ENCODE assay signal across 7 mouse cellular contexts in genomic region chr11:73175612-73176011, GRCm38 (mm10). TPM values are rescaled to one million over a fixed set of nuclear protein-coding genes. Genes with fewer than 3 reads are reported as not detected.
A peak's percentile ranks its signal among the peaks of the same experiment; 100 is the strongest.
DNase-seq lines count a peak whose midpoint lies in the region; ATAC-seq and TF ChIP-seq lines count a peak whose summit lies in the region.

No protein-coding gene starts in this region.

- no peak for TF ChIP-seq CTCF in MEL (IDR thresholded peaks at IDR 0.05 in 2 of 3, conservative IDR thresholded peaks at IDR 0.05 in 1 of 3; ENCODE audit: control insufficient read depth in 1 of 3, insufficient read depth in 1 of 3, low read depth in 2 of 3, low read length in 3 of 3, poor library complexity in 1 of 3, severe bottlenecking in 1 of 3)
- no peak for TF ChIP-seq CTCF in midbrain, postnatal 0 days (IDR thresholded peaks at IDR 0.05)

- peaks cover 4 to 12% of the 10 kb centered on the region in 2 experiments for H3K4me1 ChIP-seq in MEL (ENCODE audit: control insufficient read depth in 1 of 2, insufficient read depth in 2 of 2, low read length in 2 of 2)
- peaks cover 2% of the 10 kb centered on the region for H3K4me1 ChIP-seq in hindbrain, embryonic 11.5 days (replicated peaks; ENCODE audit: control insufficient read depth, insufficient read depth, low read length)
- H3K4me1 ChIP-seq in limb, embryonic 14.5 days (ENCODE audit: control insufficient read depth, insufficient read depth, low read length), result peaks cover 24% of the 10 kb centered on the region
- no peaks in the 10 kb centered on the region for H3K4me1 ChIP-seq in midbrain, postnatal 0 days (ENCODE audit: insufficient read depth, low read length)

- no peaks in the 10 kb centered on the region for H3K9me3 ChIP-seq in MEL (replicated peaks; ENCODE audit: insufficient read depth, low read length)
- H3K9me3 ChIP-seq in hindbrain, embryonic 11.5 days (ENCODE audit: control insufficient read depth, low read length), result no peaks in the 10 kb centered on the region
- H3K9me3 ChIP-seq in limb, embryonic 14.5 days (ENCODE audit: control insufficient read depth, low read length), result no peaks in the 10 kb centered on the region
- H3K9me3 ChIP-seq in midbrain, postnatal 0 days (ENCODE audit: low read length), result no peaks in the 10 kb centered on the region

- no peak for ATAC-seq in hindbrain, embryonic 11.5 days (ENCODE audit: low FRiP score)
- ATAC-seq in limb, embryonic 14.5 days (ENCODE audit: low FRiP score, low read depth), result no peak
- ATAC-seq in midbrain, postnatal 0 days (ENCODE audit: low FRiP score), result no peak

- peak overlapping the region; percentile 88 for H3K9ac ChIP-seq in MEL (ENCODE audit: control insufficient read depth, low read depth, low read length, poor library complexity, severe bottlenecking)
- H3K9ac ChIP-seq in hindbrain, embryonic 11.5 days (ENCODE audit: low read depth, low read length), result peak overlapping the region; percentile 40
- H3K9ac ChIP-seq in limb, embryonic 14.5 days (ENCODE audit: low read depth, low read length, severe bottlenecking), result peak overlapping the region; percentile 84
- H3K9ac ChIP-seq in midbrain, postnatal 0 days (replicated peaks; ENCODE audit: low read length, poor library complexity, severe bottlenecking), result peak overlapping the region; percentile 86; the same call in 1 of the 2 replicates

- DNase-seq in 416B (ENCODE audit: low read depth), result peak; percentile 78
- peak; percentile 36 for DNase-seq in MEL (ENCODE audit: low read depth, low spot score)
- DNase-seq in hindbrain, embryonic 11.5 days (ENCODE audit: low spot score), result no peak
- no peak for DNase-seq in limb, embryonic 14.5 days (ENCODE audit: low spot score)
- no peak for DNase-seq in midbrain, postnatal 0 days (ENCODE audit: low spot score)
- no peak for DNase-seq in thymus, postnatal 4 days
- no peak for DNase-seq in retina, embryonic 14.5 days (ENCODE audit: low spot score)

- H3K79me2 ChIP-seq in MEL (ENCODE audit: control insufficient read depth, insufficient read depth, low read length, poor library complexity), result peaks cover 38% of the 10 kb centered on the region

- peak overlapping the region; percentile 46 for H3K4me2 ChIP-seq in hindbrain, embryonic 11.5 days (replicated peaks; ENCODE audit: low read depth, low read length)
- H3K4me2 ChIP-seq in limb, embryonic 14.5 days (replicated peaks; ENCODE audit: low read depth, low read length, severe bottlenecking), result peak overlapping the region; percentile 74
- H3K4me2 ChIP-seq in midbrain, postnatal 0 days (ENCODE audit: low read depth, low read length, poor library complexity, severe bottlenecking), result peak overlapping the region; percentile 74

- H3K27ac ChIP-seq in MEL (ENCODE audit: control insufficient read depth, low read depth, low read length), result no peak overlapping the region
- no peak overlapping the region for H3K27ac ChIP-seq in hindbrain, embryonic 11.5 days (ENCODE audit: low read depth, low read length)
- no peak overlapping the region for H3K27ac ChIP-seq in limb, embryonic 14.5 days (replicated peaks; ENCODE audit: low read depth, low read length)
- H3K27ac ChIP-seq in midbrain, postnatal 0 days (ENCODE audit: low read depth, low read length), result no peak overlapping the region

- H3K4me3 ChIP-seq in MEL (ENCODE audit: control insufficient read depth in 1 of 2, insufficient read depth in 1 of 2, low read depth in 2 of 2, low read length in 2 of 2), result peak overlapping the region; percentile 85 to 91
- peak overlapping the region; percentile 78 for H3K4me3 ChIP-seq in hindbrain, embryonic 11.5 days (ENCODE audit: low read depth, low read length)
- H3K4me3 ChIP-seq in limb, embryonic 14.5 days (replicated peaks; ENCODE audit: low read length), result peak overlapping the region; percentile 98
- H3K4me3 ChIP-seq in midbrain, postnatal 0 days (ENCODE audit: low read depth, low read length), result peak overlapping the region; percentile 93

- TF ChIP-seq EP300 in MEL (IDR thresholded peaks at IDR 0.05; ENCODE audit: low read depth in 1 of 2, low read length in 2 of 2), result no peak

- WGBS in hindbrain, embryonic 11.5 days, result 40% methylated on average over 8 of the region's 8 CpGs
- 37% methylated on average over 8 of the region's 8 CpGs for WGBS in limb, embryonic 14.5 days
- WGBS in midbrain, postnatal 0 days, result 50% methylated on average over 8 of the region's 8 CpGs

- H3K27me3 ChIP-seq in MEL (ENCODE audit: control insufficient read depth in 1 of 2, insufficient read depth in 2 of 2, low read length in 2 of 2), result no peaks in the 10 kb centered on the region
- H3K27me3 ChIP-seq in hindbrain, embryonic 11.5 days (ENCODE audit: control insufficient read depth, insufficient read depth, low read length), result no peaks in the 10 kb centered on the region
- no peaks in the 10 kb centered on the region for H3K27me3 ChIP-seq in limb, embryonic 14.5 days (ENCODE audit: control insufficient read depth, insufficient read depth, low read length)
- no peaks in the 10 kb centered on the region for H3K27me3 ChIP-seq in midbrain, postnatal 0 days (ENCODE audit: insufficient read depth, low read length)

- H3K36me3 ChIP-seq in MEL (ENCODE audit: control insufficient read depth in 1 of 2, insufficient read depth in 2 of 2, low read length in 2 of 2), result peaks cover 12 to 19% of the 10 kb centered on the region in 2 experiments; a peak in 3 of 4 replicates
- H3K36me3 ChIP-seq in hindbrain, embryonic 11.5 days (ENCODE audit: control insufficient read depth, insufficient read depth, low read length), result no peaks in the 10 kb centered on the region
- H3K36me3 ChIP-seq in limb, embryonic 14.5 days (ENCODE audit: control insufficient read depth, insufficient read depth, low read length), result peaks cover 29% of the 10 kb centered on the region
- H3K36me3 ChIP-seq in midbrain, postnatal 0 days (ENCODE audit: insufficient read depth, low read length), result peaks cover 11% of the 10 kb centered on the region; the same call in 1 of the 2 replicates

- no peak for TF ChIP-seq RAD21 in MEL (IDR thresholded peaks at IDR 0.05; ENCODE audit: low read depth, low read length)

- no peak for TF ChIP-seq POLR2A in MEL (IDR thresholded peaks at IDR 0.05; ENCODE audit: control insufficient read depth in 1 of 2, insufficient read depth in 1 of 2, low read depth in 1 of 2, low read length in 2 of 2, poor library complexity in 1 of 2)
- no peak for TF ChIP-seq POLR2A in limb, embryonic 14.5 days (IDR thresholded peaks at IDR 0.05; ENCODE audit: borderline replicate concordance, extremely low read depth, insufficient read depth, insufficient read length)

RNA-seq across cellular contexts. Expression of gene Emc6, which starts 1.2 kb away (rescaled TPM):
- total RNA-seq in MEL (2012; rRNA removed), result 158 and 179 TPM in 2 replicates
- 100 to 1,000 TPM in 1 of 2 experiments, not detected in 1; 211 TPM for polyA plus RNA-seq in MEL (2012; ENCODE audit: insufficient read depth in 1 of 2, insufficient read length in 2 of 2, low read depth in 1 of 2, low replicate concordance in 2 of 2, missing spikeins in 1 of 2)
- polyA plus RNA-seq in hindbrain, embryonic 11.5 days (2014; fragmentation: Nextera tagmentation; extraction: Ambion mirVana), result 132 and 134 TPM in 2 replicates
- polyA plus RNA-seq in limb, embryonic 14.5 days (2012; rRNA removed), result 64.7 and 79.8 TPM in 2 replicates
- 101 and 102 TPM in 2 replicates for polyA plus RNA-seq in limb, embryonic 14.5 days (2014; fragmentation: Nextera tagmentation; extraction: Ambion mirVana)
- total RNA-seq in midbrain, postnatal 0 days (2014; rRNA removed), result 141 and 143 TPM in 2 replicates
- 169 and 182 TPM in 2 replicates for polyA plus RNA-seq in midbrain, postnatal 0 days (2015; fragmentation: Nextera tagmentation; extraction: Ambion mirVana)

RNA-seq across cellular contexts. Expression of gene Tax1bp3, which starts 1.3 kb away (rescaled TPM):
- 12.6 and 13.1 TPM in 2 replicates for total RNA-seq in MEL (2012; rRNA removed)
- 10 to 100 TPM in 1 of 2 experiments, not detected in 1; 30.9 TPM for polyA plus RNA-seq in MEL (2012; ENCODE audit: insufficient read depth in 1 of 2, insufficient read length in 2 of 2, low read depth in 1 of 2, low replicate concordance in 2 of 2, missing spikeins in 1 of 2)
- 221 and 223 TPM in 2 replicates for polyA plus RNA-seq in hindbrain, embryonic 11.5 days (2014; fragmentation: Nextera tagmentation; extraction: Ambion mirVana)
- 106 and 135 TPM in 2 replicates for polyA plus RNA-seq in limb, embryonic 14.5 days (2012; rRNA removed)
- 224 and 235 TPM in 2 replicates for polyA plus RNA-seq in limb, embryonic 14.5 days (2014; fragmentation: Nextera tagmentation; extraction: Ambion mirVana)
- 43.8 and 55.6 TPM in 2 replicates for total RNA-seq in midbrain, postnatal 0 days (2014; rRNA removed)
- 91.0 and 100 TPM in 2 replicates for polyA plus RNA-seq in midbrain, postnatal 0 days (2015; fragmentation: Nextera tagmentation; extraction: Ambion mirVana)

RNA-seq across cellular contexts. Expression of gene P2rx5, which starts 15.4 kb away (rescaled TPM):
- 0.04 and 0.07 TPM in 2 replicates for total RNA-seq in MEL (2012; rRNA removed)
- polyA plus RNA-seq in MEL (2012; ENCODE audit: insufficient read depth in 1 of 2, insufficient read length in 2 of 2, low read depth in 1 of 2, low replicate concordance in 2 of 2, missing spikeins in 1 of 2), result under 1 TPM in 1 of 2 experiments, not detected in 1; 0.25 TPM
- polyA plus RNA-seq in hindbrain, embryonic 11.5 days (2014; fragmentation: Nextera tagmentation; extraction: Ambion mirVana), result 0.45 TPM in 2 replicates
- 1.5 and 1.7 TPM in 2 replicates for polyA plus RNA-seq in limb, embryonic 14.5 days (2012; rRNA removed)
- polyA plus RNA-seq in limb, embryonic 14.5 days (2014; fragmentation: Nextera tagmentation; extraction: Ambion mirVana), result 1.0 and 1.3 TPM in 2 replicates
- 1.1 TPM in 1 of 2 replicates, not detected in the other for total RNA-seq in midbrain, postnatal 0 days (2014; rRNA removed)
- polyA plus RNA-seq in midbrain, postnatal 0 days (2015; fragmentation: Nextera tagmentation; extraction: Ambion mirVana), result 0.28 and 0.50 TPM in 2 replicates

RNA-seq across cellular contexts. Expression of gene Ctns, which starts 23.2 kb away (rescaled TPM):
- 5.1 and 5.4 TPM in 2 replicates for total RNA-seq in MEL (2012; rRNA removed)
- polyA plus RNA-seq in MEL (2012; ENCODE audit: insufficient read depth in 1 of 2, insufficient read length in 2 of 2, low read depth in 1 of 2, low replicate concordance in 2 of 2, missing spikeins in 1 of 2), result 1 to 10 TPM in 1 of 2 experiments, not detected in 1; 9.4 TPM
- polyA plus RNA-seq in hindbrain, embryonic 11.5 days (2014; fragmentation: Nextera tagmentation; extraction: Ambion mirVana), result 19.1 and 25.2 TPM in 2 replicates
- polyA plus RNA-seq in limb, embryonic 14.5 days (2012; rRNA removed), result 25.9 and 32.0 TPM in 2 replicates
- 24.6 and 27.4 TPM in 2 replicates for polyA plus RNA-seq in limb, embryonic 14.5 days (2014; fragmentation: Nextera tagmentation; extraction: Ambion mirVana)
- 21.5 and 22.9 TPM in 2 replicates for total RNA-seq in midbrain, postnatal 0 days (2014; rRNA removed)
- 13.0 and 13.3 TPM in 2 replicates for polyA plus RNA-seq in midbrain, postnatal 0 days (2015; fragmentation: Nextera tagmentation; extraction: Ambion mirVana)

RNA-seq across cellular contexts. Expression of gene Shpk, which starts 23.6 kb away (rescaled TPM):
- 1.0 and 1.4 TPM in 2 replicates for total RNA-seq in MEL (2012; rRNA removed)
- 1 to 10 TPM in 1 of 2 experiments, not detected in 1; 1.6 TPM for polyA plus RNA-seq in MEL (2012; ENCODE audit: insufficient read depth in 1 of 2, insufficient read length in 2 of 2, low read depth in 1 of 2, low replicate concordance in 2 of 2, missing spikeins in 1 of 2)
- polyA plus RNA-seq in hindbrain, embryonic 11.5 days (2014; fragmentation: Nextera tagmentation; extraction: Ambion mirVana), result 0.99 and 1.2 TPM in 2 replicates
- 3.0 and 3.1 TPM in 2 replicates for polyA plus RNA-seq in limb, embryonic 14.5 days (2012; rRNA removed)
- polyA plus RNA-seq in limb, embryonic 14.5 days (2014; fragmentation: Nextera tagmentation; extraction: Ambion mirVana), result 1.8 and 2.8 TPM in 2 replicates
- total RNA-seq in midbrain, postnatal 0 days (2014; rRNA removed), result 2.2 and 2.7 TPM in 2 replicates
- 2.2 and 2.3 TPM in 2 replicates for polyA plus RNA-seq in midbrain, postnatal 0 days (2015; fragmentation: Nextera tagmentation; extraction: Ambion mirVana)

Comparison
In these comparisons a context has a peak if more than half of its experiments do, and no peak if none do; other contexts are left out.
1. DNase-seq: peak in 416B (single experiment) and MEL (single experiment); none in hindbrain, embryonic 11.5 days (single experiment), limb, embryonic 14.5 days (single experiment), midbrain, postnatal 0 days (single experiment), thymus, postnatal 4 days (single experiment) and retina, embryonic 14.5 days (single experiment).
2. Peak in every context shown above with its lines, with median percentiles within 50 percentile points of each other: H3K4me3 ChIP-seq, H3K9ac ChIP-seq and H3K4me2 ChIP-seq.